Mouse (Mus musculus): ENCODE data around the gene Lrr1. TPM values are rescaled to one million over a fixed set of nuclear protein-coding genes. Genes with fewer than 3 reads are reported as not detected.

Lrr1 gene
- total RNA-seq (2014; fragmentation: Nextera tagmentation) (29.1 and 39.8 TPM in 2 replicates), total RNA-seq (2017) (6.3 and 18.6 TPM in 2 replicates)

DNA sequence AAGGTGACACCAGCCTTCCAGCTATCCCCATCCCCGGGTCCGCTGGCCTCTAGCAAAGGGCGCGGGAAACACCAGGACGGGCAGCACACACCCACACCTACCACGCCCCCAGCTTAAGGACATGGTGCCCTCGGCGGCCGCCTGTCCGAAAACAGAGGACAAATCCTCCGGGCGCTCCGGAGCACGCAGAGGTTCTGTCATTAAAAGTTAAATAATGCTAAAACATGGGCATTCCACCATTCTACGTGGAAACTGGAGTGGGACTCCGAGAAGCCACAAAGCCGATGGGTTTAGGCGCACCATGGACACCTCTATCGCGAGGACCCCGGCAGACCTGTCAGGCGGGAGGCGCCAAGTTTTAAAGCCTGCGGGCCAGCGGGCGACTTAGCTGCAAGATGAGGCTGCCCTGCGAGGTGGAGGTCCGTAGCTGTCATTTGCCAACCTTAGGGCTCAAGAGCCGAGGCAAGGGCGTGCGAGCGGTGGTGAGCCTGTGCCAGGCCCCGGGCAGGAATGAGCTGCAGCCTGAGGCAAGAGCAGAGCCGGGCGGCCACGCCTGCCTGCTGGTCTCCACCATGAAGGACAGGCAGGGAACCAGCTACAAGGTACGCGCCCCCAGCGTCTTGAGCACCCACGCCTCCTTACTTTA is at the start of gene Lrr1:
TSS of gene Lrr1 (plus strand) at position 354 of the 646 bp plus-strand sequence.
- ATAC-seq (replicated peaks; ENCODE audit: low FRiP score, low TSS enrichment, poor library complexity, severe bottlenecking) = peak; percentile 88

DNA sequence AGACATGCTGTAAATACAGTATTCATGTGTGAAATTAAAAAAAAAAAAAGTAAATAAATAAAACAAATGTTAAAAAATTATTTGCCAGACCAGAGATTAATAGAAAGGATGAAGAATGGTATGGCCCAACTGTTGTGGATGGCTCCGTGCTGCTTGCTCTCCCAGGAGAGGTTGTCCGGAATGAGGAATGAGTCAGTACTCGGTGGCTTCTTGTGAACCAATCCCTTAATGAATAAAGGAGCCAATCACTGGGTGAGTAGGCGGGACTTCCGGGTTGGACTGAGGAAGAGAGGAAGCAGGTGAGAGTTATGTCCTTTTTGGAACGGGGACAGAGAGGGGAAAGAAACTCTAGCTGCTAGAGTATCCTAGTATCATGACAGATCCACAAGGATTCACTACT is 48.7 kb upstream of the Lrr1 start:
- ATAC-seq (replicated peaks; ENCODE audit: low FRiP score, low TSS enrichment, poor library complexity, severe bottlenecking) = no peak

DNA sequence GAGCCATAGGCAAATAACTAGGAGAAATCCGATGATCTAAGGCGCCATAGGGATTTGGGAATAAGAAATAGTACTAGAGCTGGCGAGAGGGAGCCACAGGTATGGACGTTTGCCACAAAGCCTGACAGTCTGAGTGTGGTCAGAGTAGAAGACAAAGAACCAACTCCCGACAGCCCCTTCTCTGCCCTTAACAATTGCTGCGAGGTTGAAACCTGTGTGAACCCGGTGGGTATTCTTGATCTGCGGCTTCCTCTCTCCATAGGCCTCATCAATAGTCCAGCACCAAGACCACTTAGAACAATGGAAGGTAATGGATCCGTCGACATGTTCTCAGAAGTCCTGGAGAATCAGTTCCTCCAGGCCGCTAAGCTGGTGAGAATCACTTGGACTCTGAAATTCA is 45.8 kb upstream of the Lrr1 start:
- ATAC-seq (replicated peaks; ENCODE audit: low FRiP score, low TSS enrichment, poor library complexity, severe bottlenecking) = peak; percentile 57; the same call in 1 of the 2 replicates

DNA sequence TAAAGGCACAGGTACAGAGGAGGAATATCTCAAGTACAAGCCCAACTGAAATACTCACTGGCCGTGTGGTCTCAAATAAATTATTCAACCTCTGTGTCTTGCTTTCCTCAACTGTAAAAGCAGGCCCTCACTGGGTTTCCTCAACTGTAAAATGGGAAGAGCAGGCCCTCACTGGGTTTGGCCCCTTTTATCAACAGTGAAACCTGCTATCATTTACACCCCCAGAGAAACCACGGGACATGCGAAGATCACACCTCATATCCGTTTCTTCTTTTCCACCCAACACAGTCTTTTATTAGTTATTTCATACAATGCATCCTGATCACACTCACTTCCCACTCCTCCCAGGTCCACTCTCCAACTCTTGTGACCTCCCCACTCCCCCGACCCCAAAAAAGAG is 43.5 kb upstream of the Lrr1 start:
- no peak for ATAC-seq (replicated peaks; ENCODE audit: low FRiP score, low TSS enrichment, poor library complexity, severe bottlenecking)

DNA sequence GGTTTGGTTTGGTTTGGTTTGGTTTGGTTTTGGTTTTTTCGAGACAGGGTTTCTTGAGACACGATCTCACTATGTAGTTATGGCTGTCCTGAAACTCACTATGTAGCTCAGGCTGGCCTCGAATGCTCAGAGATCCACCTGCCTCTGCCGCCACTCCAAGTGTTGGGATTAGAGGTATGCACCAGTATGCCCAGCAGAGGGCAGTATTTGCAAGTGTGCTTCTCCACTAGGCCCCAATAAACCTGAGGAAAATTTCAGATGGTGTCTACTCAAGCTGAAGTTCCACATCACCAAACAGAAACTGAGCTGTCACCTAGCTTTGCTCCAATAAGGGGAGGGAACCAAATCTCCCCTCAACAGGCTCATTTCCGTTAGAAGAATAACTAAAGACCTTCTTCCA is 41.4 kb upstream of the Lrr1 start:
- ATAC-seq (replicated peaks; ENCODE audit: low FRiP score, low TSS enrichment, poor library complexity, severe bottlenecking) = peak; percentile 60; the same call in 1 of the 2 replicates

DNA sequence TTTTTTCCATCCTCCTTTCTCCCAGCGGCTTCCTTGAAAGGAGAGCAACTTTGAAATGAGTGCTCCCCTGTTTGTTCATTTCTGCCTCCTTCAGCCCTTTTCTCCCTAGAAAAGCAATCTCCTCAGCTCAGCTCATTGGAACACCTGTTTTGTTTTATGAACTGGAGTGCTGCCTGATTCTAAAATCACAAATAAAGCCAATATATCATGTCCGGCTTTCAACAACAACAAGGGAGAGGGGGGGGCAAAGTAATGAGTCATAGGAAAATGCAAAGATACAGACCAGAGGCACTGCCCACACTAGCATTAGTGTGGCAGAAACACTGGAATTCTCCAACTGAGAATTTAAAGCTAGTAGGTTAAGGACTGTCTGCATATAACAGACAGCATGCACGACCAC is 41.0 kb upstream of the Lrr1 start:
- no peak for ATAC-seq (replicated peaks; ENCODE audit: low FRiP score, low TSS enrichment, poor library complexity, severe bottlenecking)

DNA sequence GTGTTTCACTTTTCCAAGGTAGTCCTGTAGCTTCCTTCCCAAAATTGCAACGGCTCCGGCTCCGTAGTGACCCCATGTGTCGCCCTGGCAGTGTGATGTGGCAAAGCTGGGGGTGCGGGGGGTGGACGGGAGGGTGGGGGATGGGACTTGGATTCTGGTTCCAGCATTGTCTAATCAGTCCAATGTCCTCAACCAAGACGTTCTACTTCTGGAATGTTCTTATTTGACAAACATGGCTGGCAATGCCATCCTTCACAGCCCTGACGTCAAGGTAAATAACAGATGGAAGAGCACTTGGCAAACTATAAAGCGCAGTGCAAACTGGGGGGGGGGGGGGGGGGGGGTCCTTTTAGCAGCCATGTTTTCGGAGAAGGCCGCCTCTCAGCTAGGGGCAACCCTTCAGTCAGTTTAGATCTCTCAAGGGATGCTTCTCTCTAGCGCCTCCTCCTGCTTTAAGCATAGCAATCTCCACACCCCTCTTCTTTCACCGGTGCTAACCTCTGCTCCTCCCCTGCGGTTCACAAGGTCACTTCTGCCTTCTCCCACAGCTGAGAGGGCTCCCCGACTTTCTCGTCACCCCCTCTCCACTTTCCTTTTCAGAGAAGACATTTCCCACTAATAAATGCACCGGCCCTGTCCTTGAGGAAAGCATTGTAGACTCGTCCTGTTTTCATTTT is 38.8 kb upstream of the Lrr1 start:
- ATAC-seq (replicated peaks; ENCODE audit: low FRiP score, low TSS enrichment, poor library complexity, severe bottlenecking) = 0 out of 2 replicates have a peak, but pooled peaks have one; percentile 34

DNA sequence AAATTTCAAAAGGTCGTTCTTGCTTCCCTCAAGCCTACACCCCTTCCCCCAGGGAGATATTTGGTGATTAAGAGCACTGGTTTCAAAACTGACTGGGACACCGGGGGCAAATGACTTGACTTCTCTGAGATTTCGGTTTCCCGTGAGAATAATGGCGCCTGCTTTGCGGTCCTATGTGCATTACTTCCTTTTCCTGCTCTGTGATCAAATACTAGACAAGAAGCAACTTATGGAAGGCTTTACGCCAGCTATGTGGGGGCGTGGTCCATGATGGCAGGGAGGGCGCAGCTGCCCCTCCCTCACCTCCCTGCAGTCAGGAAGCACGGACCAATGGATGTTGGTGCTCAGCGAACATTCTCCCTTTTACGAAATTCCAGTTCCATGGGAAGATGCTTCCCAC is 38.1 kb upstream of the Lrr1 start:
- ATAC-seq (replicated peaks; ENCODE audit: low FRiP score, low TSS enrichment, poor library complexity, severe bottlenecking) = no peak

DNA sequence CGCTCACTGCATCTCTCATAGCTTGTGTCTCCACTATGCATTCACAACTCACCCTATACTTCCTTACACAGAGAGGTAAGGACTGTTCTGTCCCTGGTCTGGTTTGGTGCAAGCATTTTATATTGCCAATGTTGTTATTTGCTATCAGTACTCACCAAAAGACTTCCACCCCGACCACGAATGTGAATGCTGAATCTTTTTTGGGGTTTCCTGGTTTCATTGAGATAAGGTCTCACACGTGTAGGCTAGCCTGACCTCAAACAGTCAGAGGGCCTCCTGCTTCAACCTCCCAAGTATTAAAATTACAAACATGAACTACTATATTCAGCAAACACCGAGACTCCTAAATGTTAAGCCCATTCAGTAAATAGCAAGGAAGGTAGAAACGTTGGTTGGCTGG is 37.3 kb upstream of the Lrr1 start:
- peak; percentile 50 for ATAC-seq (replicated peaks; ENCODE audit: low FRiP score, low TSS enrichment, poor library complexity, severe bottlenecking)

DNA sequence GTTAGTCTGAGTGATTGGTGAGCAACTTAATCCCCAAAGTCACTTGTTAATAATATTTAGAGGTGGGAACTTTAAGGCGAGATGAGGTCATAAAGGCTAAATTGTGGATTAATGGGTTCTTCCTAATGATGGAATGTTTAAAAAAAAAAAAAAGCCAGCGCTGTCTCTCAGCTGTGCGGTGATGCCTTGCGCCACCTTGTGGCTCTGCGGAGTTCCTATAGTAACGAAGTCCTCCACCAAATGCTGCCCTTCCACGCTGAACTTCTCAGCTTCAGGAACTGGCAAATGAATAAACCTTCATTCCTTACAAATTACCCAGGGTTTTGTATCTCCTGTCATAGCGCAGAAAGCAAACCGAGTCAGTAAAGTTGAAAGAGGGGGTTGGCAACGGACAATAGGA is 36.6 kb upstream of the Lrr1 start:
- peak; percentile 65; the same call in 1 of the 2 replicates for ATAC-seq (replicated peaks; ENCODE audit: low FRiP score, low TSS enrichment, poor library complexity, severe bottlenecking)

DNA sequence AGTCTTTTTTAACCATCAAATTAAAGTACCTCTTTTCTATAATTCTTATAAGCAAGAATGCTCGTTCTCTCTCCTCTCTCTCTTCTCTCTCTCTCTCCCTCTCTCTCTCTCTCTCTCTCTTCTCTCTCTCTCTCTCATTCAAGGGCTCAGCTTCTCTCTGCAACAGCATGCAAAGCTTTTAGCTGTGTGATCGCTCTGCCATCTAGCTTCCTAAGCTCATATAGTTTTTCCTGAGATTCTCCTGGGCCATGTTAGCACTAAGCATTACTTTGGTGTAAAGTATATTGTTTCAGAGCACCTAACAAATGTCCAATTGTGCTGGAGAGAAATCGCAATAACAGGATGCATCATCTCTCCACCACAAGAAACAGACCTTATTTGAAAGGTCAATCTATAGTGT is 29.4 kb upstream of the Lrr1 start:
- ATAC-seq (replicated peaks; ENCODE audit: low FRiP score, low TSS enrichment, poor library complexity, severe bottlenecking) = no peak

DNA sequence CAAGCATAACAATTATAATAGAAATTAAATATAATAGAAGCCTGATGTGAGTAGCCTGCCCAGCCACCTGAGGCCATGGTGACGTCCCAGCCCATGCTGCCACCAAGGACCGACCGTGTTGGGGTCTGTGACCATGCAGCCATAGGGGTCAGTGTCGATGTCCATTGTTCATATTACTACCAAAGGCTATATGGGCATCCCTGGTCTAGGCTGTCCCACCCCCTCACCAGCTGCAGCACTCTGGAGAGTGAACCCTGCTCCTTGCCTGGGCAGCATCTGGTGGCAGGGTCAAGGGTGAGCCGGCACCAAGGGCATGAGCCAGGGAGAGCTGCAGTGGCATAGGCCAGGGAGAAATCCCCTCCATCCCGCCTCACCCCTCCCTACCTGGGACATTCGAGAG is 28.8 kb upstream of the Lrr1 start:
- ATAC-seq (replicated peaks; ENCODE audit: low FRiP score, low TSS enrichment, poor library complexity, severe bottlenecking) = no peak

DNA sequence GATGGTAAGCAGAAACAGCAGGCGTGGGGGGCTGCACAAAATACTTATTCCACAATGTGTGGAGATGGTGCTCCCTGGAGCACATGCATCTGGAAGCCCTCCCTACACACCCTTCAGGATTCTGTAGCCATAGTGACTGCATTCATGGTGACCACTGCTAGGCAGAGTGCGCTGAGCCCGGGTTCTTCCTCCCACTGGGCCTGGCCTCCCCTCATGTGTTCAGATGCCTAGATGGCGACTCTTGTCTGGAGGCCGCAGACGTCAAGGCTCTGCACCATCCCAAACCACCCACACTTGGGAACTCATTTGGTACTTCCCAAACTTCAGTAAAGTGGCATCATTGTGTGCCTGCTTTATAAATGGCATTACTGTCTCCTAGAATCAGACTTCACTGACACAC is 25.2 kb upstream of the Lrr1 start:
- no peak for ATAC-seq (replicated peaks; ENCODE audit: low FRiP score, low TSS enrichment, poor library complexity, severe bottlenecking)

DNA sequence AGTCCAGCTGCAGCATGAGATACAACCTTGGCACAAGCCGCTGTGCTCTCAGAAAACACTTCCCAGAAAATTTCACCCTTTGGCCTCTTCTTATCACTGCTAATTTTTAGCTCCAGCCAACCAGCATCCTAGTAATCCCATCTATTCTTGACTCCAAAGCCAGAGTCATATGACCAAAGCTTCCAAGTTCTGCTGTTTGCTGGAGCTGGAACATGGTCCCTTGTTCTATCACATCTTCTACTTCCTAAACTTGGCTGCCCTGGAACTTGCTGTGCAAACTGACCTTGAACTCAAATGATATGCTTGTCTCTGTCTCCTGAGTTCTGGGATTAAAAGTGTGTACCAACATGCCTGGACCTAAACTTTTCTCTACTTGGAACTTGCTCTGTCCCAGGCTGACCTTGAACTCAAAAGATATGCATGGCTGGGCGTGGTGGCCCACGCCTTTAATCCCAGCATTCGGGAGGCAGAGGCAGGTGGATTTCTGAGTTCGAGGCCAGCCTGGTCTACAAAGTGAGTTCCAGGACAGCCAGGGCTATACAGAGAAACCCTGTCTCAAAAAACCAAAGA is 21.4 kb upstream of the Lrr1 start:
- no peak for ATAC-seq (replicated peaks; ENCODE audit: low FRiP score, low TSS enrichment, poor library complexity, severe bottlenecking)

DNA sequence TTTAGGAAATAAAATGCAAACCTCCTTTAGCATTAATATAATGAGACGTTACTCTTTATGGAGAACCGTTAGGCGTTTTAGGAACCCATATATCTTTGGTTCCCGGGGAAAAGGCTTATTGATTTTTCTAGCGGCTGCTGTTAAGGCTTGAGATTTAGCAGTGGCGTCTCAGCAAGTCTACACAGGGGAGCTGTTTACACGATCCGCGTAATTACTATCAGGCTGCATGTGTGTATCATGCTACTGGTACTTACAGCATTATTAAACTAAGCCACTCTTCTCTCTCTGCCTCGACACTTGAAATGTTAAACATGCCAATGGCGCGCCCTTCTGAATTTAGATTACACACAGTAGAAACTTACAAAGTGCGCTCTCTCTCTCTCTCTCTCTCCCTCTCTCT is 18.6 kb upstream of the Lrr1 start:
- ATAC-seq (replicated peaks; ENCODE audit: low FRiP score, low TSS enrichment, poor library complexity, severe bottlenecking) = no peak

DNA sequence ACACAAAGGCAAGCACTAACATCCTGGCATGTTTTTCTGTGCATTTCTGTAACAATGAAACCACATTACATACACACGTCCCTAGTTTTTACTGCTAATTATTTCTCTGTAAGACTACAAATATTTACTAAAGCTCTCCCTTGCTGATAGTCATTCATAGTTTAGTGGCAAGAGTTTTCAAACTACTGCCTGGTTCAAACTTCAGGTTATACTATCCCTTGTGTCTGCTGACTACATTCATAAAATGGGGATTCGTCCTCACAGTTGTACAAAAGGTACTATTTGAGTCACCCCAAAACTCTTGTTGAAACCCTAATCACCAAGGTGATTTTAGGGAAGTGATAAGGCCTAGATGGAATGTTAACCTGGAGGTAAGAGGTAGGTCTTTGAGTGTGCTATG is 12.7 kb upstream of the Lrr1 start:
- no peak for ATAC-seq (replicated peaks; ENCODE audit: low FRiP score, low TSS enrichment, poor library complexity, severe bottlenecking)

DNA sequence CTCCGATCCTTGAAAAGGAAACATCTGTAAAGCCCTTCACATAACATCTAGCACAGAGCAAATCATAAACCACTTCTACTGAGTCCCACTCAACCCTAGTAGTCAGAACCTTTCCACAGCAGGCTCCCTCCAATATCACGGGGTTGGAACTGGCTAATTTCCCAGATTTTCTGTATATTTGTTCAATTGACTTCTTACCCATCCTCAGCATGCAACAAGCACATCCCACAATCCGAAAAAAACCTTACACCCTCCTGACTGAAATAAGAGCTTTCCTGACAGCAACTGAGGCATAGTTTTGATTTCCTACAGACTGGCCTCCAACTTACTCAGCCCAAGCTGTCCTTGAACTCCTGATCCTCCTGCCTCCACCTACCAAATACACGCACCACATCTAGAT is 12.2 kb upstream of the Lrr1 start:
- no peak for ATAC-seq (replicated peaks; ENCODE audit: low FRiP score, low TSS enrichment, poor library complexity, severe bottlenecking)

DNA sequence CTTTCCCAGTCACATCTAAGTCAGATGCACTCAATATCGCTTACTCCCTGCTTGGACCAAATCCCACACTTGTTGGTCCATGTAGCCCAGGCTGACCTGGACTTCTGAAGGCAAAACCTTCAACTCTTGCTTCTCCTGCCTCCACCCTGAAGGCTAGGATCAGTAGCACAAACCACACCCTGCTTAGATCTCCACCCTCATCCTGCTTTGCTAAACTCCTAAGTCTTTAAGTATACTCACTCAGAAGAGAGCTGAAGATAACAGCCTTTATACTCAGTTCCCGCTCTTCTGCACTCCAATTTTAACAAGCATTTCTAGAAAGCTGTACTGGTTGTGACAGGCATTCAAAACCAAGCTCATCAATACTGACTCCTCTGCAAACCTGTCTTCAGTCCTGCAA is 11.5 kb upstream of the Lrr1 start:
- peak; percentile 32; the same call in 1 of the 2 replicates for ATAC-seq (replicated peaks; ENCODE audit: low FRiP score, low TSS enrichment, poor library complexity, severe bottlenecking)

DNA sequence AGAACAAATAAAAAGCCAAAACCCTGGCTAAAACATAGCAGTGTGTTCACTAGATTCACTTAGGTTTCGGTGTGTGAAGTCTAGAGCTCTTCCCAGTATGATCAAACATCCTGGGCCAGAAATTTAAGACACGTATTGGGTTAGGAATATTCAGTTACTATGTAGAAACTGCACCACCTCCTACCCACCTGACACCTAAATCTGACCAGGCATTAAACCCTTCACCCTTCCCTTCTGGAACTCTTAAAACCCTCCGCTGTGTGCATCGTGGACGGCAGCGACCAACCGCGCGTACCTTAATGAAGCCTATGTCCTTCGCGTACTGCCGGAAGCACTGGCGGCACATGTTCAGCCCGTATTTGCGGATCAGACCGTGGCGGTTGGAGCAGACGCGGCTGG is 10.2 kb upstream of the Lrr1 start:
- ATAC-seq (replicated peaks; ENCODE audit: low FRiP score, low TSS enrichment, poor library complexity, severe bottlenecking) = no peak

DNA sequence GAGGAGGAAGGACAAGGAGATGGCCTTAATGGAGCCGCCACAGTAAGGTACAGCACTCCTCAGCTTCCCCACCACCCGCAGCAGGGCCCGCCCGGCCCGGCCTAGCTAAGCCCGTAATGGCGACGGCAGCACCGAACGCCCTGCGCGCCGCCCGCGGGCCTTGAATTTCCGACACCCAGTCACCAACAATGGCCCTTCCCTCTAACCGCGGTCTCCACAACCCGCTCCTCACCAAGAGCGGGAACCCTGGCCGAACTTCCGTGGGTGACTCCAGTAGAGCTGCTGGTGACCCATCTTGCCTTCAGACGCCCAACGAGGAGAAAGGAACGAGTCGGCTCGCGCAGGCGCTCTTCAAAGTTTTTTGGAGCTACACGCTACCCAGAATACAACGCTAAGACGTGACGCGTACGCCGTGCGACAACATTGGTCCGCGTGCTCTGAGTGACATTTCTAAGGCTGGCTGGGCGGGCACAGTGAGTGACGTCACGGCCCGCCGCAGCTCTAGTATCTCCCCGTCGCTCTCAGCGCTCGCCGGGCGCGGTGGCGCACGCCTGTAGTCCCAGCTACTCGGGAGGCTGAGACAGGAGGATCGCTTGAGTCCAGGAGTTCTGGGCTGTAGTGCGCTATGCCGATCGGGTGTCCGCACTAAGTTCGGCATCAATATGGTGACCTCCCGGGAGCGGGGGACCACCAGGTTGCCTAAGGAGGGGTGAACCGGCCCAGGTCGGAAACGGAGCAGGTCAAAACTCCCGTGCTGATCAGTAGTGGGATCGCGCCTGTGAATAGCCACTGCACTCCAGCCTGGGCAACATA is 9.6 kb upstream of the Lrr1 start, which contains the start of gene Rps29:
TSS of gene Rps29 (minus strand) at position 422 of the 813 bp plus-strand sequence.
- ATAC-seq (replicated peaks; ENCODE audit: low FRiP score, low TSS enrichment, poor library complexity, severe bottlenecking) = peak; percentile 93

Data from megakaryocyte-erythroid progenitor cell, adult 5-6 weeks (primary cell).